Mouse (Mus musculus) cortical plate, adult 2 months (tissue): ENCODE results near the gene Zbtb24.

ENCODE experiments used
- CTCF ChIP-seq: fragments of 200-500 bp; IDR thresholded peaks from 2 replicates; pipeline ENCODE4 v1.5.1; 2011; ENCODE audit warnings: mild to moderate bottlenecking, control low read depth, low read length; ENCODE audit not compliant: insufficient read depth; ENCODE audit errors: extremely low read depth
- POLR2A ChIP-seq: fragments of 200-500 bp; IDR thresholded peaks from 2 replicates; pipeline ENCODE4 v1.6.1; 2011; ENCODE audit warnings: mild to moderate bottlenecking, low read length, control low read depth; ENCODE audit not compliant: insufficient read depth; ENCODE audit errors: extremely low read depth

GRCm38 (mm10) chr10:41435141-41435540 lies 15.0 kb upstream of the Zbtb24 start:
- TF ChIP-seq POLR2A (no peak), CTCF (no peak)
